Mouse (Mus musculus) cerebellum, adult 9-10 months (tissue): ENCODE measurements around the gene Bmper.

Source experiments
- DNase-seq: peaks from one replicate; pipeline ENCODE4 v3.0.0; 2022

The Bmper gene

GRCm38 (mm10) chr9:23306226-23306625, 83.3 kb downstream of the Bmper start:
- no peak for DNase-seq

- DNase-seq: no peak
These were observed 85.0 kb downstream of the Bmper start for GRCm38 (mm10) chr9:23307835-23308234.

GRCm38 (mm10) chr9:23310953-23311352, 88.1 kb downstream of the Bmper start:
- no peak for DNase-seq

- no peak for DNase-seq
These were observed 89.1 kb downstream of the Bmper start for GRCm38 (mm10) chr9:23311956-23312355.

GRCm38 (mm10) chr9:23312877-23313276, 90.0 kb downstream of the Bmper start:
- no peak for DNase-seq

- no peak for DNase-seq
These were observed 92.9 kb downstream of the Bmper start for GRCm38 (mm10) chr9:23315631-23316330.

GRCm38 (mm10) chr9:23327830-23328229, 105.0 kb downstream of the Bmper start:
- DNase-seq: no peak

- DNase-seq: no peak
These were observed 110.3 kb downstream of the Bmper start for GRCm38 (mm10) chr9:23333041-23333622.

GRCm38 (mm10) chr9:23340551-23340950, 117.7 kb downstream of the Bmper start:
- DNase-seq: no peak

- no peak for DNase-seq
These were observed 118.4 kb downstream of the Bmper start for GRCm38 (mm10) chr9:23341246-23341645.

GRCm38 (mm10) chr9:23344353-23344752, 121.5 kb downstream of the Bmper start:
- DNase-seq: no peak

- DNase-seq: no peak
These were observed 122.4 kb downstream of the Bmper start for GRCm38 (mm10) chr9:23345093-23345844.

- DNase-seq: no peak
These were observed 126.7 kb downstream of the Bmper start for GRCm38 (mm10) chr9:23349603-23350002.

GRCm38 (mm10) chr9:23351400-23351799, 128.5 kb downstream of the Bmper start:
- no peak for DNase-seq

GRCm38 (mm10) chr9:23352396-23352795, 129.5 kb downstream of the Bmper start:
- DNase-seq: no peak

- no peak for DNase-seq
These were observed 131.4 kb downstream of the Bmper start for GRCm38 (mm10) chr9:23354201-23354820.

- no peak for DNase-seq
These were observed 135.2 kb downstream of the Bmper start for GRCm38 (mm10) chr9:23358108-23358507.

- DNase-seq: no peak
These were observed 140.3 kb downstream of the Bmper start for GRCm38 (mm10) chr9:23363139-23363538.

- DNase-seq: no peak
These were observed 140.7 kb downstream of the Bmper start for GRCm38 (mm10) chr9:23363540-23363939.

GRCm38 (mm10) chr9:23364047-23364446, 141.2 kb downstream of the Bmper start:
- no peak for DNase-seq

GRCm38 (mm10) chr9:23368124-23368523, 145.2 kb downstream of the Bmper start:
- DNase-seq: no peak

- DNase-seq: no peak
These were observed 152.0 kb downstream of the Bmper start for GRCm38 (mm10) chr9:23374789-23375460.
